Mouse (Mus musculus) bone marrow macrophage, adult 2 months (primary cell): Measurements from ENCODE around the gene Prps1l1.

Experiments used
- CTCF ChIP-seq: IDR thresholded peaks from 2 replicates; pipeline ENCODE4 v1.5.1; 2012; ENCODE audit warnings: low read depth, mild to moderate bottlenecking, low read length, moderate library complexity
- POLR2A ChIP-seq: IDR thresholded peaks from 2 replicates; pipeline ENCODE4 v1.6.1; 2012; ENCODE audit warnings: mild to moderate bottlenecking, low read depth, low read length, borderline replicate concordance

GRCm38 (mm10) chr12:35000323-35000722, 15.8 kb downstream of the Prps1l1 start:
- TF ChIP-seq CTCF (no peak), POLR2A (no peak)
